In genomic region chr11:117115346-117116219, GRCm38 (mm10) we compare ENCODE assay signal across 8 mouse cellular contexts. TPM values are rescaled to one million over a fixed set of nuclear protein-coding genes. Genes with fewer than 3 reads are reported as not detected.
DNase-seq lines count a peak whose midpoint lies in the region; ATAC-seq and TF ChIP-seq lines count a peak whose summit lies in the region.

No protein-coding gene starts in this region.

- TF ChIP-seq POLR2A in spleen, adult 2 months (IDR thresholded peaks at IDR 0.05; ENCODE audit: low read depth, low read length), result no peak
- no peak for TF ChIP-seq POLR2A in brain, embryonic 14.5 days (IDR thresholded peaks at IDR 0.05; ENCODE audit: borderline replicate concordance, extremely low read depth, insufficient read depth, insufficient read length, poor library complexity, severe bottlenecking)

- TF ChIP-seq CTCF in spleen, adult 2 months (IDR thresholded peaks at IDR 0.05; ENCODE audit: extremely low read depth, insufficient read depth, insufficient read length, insufficient replicate concordance), result no peak
- no peak for TF ChIP-seq CTCF in brain, embryonic 14.5 days (IDR thresholded peaks at IDR 0.05; ENCODE audit: borderline replicate concordance, extremely low read depth, insufficient read depth, insufficient read length)
- no peak for TF ChIP-seq CTCF in liver, embryonic 14.5 days (IDR thresholded peaks at IDR 0.05; ENCODE audit: low read depth)

- H3K4me1 ChIP-seq in spleen, adult 2 months (ENCODE audit: control insufficient read depth, insufficient read depth, insufficient read length), result peaks cover 10% of the 10 kb centered on the region; the same call in 1 of the 2 replicates
- peaks cover 47% of the 10 kb centered on the region for H3K4me1 ChIP-seq in hindbrain, embryonic 14.5 days (replicated peaks; ENCODE audit: control insufficient read depth, insufficient read depth, low read length)
- H3K4me1 ChIP-seq in liver, embryonic 14.5 days (replicated peaks; ENCODE audit: control insufficient read depth in 2 of 2, insufficient read depth in 2 of 2, low read length in 1 of 2), result peaks cover 34 to 41% of the 10 kb centered on the region in 2 experiments
- peaks cover 58% of the 10 kb centered on the region for H3K4me1 ChIP-seq in neural tube, embryonic 15.5 days

- 0 out of 2 replicates have a peak, but pooled peaks have one; percentile 4 for ATAC-seq in erythroid progenitor cell, adult 5-6 weeks (replicated peaks; ENCODE audit: low FRiP score, poor library complexity, severe bottlenecking)
- peak; percentile 74 for ATAC-seq in hindbrain, embryonic 14.5 days (ENCODE audit: low FRiP score)
- peak; percentile 15 for ATAC-seq in liver, embryonic 14.5 days (ENCODE audit: insufficient read depth)
- ATAC-seq in neural tube, embryonic 15.5 days (ENCODE audit: low FRiP score), result peak; percentile 66; the same call in 1 of the 2 replicates

- H3K4me3 ChIP-seq in spleen, adult 2 months (ENCODE audit: extremely low read depth, insufficient read depth, insufficient read length), result peak overlapping the region; percentile 86
- peak overlapping the region; percentile 91 for H3K4me3 ChIP-seq in hindbrain, embryonic 14.5 days (replicated peaks; ENCODE audit: low read length)
- H3K4me3 ChIP-seq in liver, embryonic 14.5 days (ENCODE audit: insufficient read depth in 1 of 2, low read depth in 2 of 2, low read length in 2 of 2), result peak overlapping the region; percentile 77 to 81
- H3K4me3 ChIP-seq in neural tube, embryonic 15.5 days (replicated peaks), result peak overlapping the region; percentile 89

- WGBS in spleen, adult 2 months, result 4% methylated on average over 52 of the region's 54 CpGs
- WGBS in hindbrain, embryonic 14.5 days, result under 1% methylated on average over 50 of the region's 54 CpGs
- 2% methylated on average over 54 of the region's 54 CpGs for WGBS in liver, embryonic 14.5 days (ENCODE audit: insufficient replicate concordance)
- under 1% methylated on average over 50 of the region's 54 CpGs for WGBS in neural tube, embryonic 15.5 days

- peak overlapping the region; percentile 52; the same call in 1 of the 2 replicates for H3K27ac ChIP-seq in spleen, adult 2 months (ENCODE audit: insufficient read depth, low read length)
- peak overlapping the region; percentile 95 for H3K27ac ChIP-seq in hindbrain, embryonic 14.5 days
- H3K27ac ChIP-seq in liver, embryonic 14.5 days, result peak overlapping the region; percentile 59
- H3K27ac ChIP-seq in neural tube, embryonic 15.5 days (replicated peaks), result peak overlapping the region; percentile 97

- no peak for DNase-seq in spleen, adult 2 months (ENCODE audit: low read depth in 1 of 2, low spot score in 2 of 2)
- no peak for DNase-seq in spleen, postnatal 4 days (ENCODE audit: low spot score in 2 of 2)
- peak; percentile 55 for DNase-seq in brain, embryonic 14.5 days (ENCODE audit: low read depth)
- DNase-seq in hindbrain, embryonic 14.5 days (ENCODE audit: low spot score), result peak; percentile 52
- peak in 1 of 3 experiments; percentile 37 for DNase-seq in liver, embryonic 14.5 days (ENCODE audit: low read depth in 3 of 3, low spot score in 3 of 3)
- DNase-seq in B cell, adult 2 months, result no peak

- H3K9me3 ChIP-seq in hindbrain, embryonic 14.5 days (ENCODE audit: control insufficient read depth, low read length), result no peaks in the 10 kb centered on the region
- H3K9me3 ChIP-seq in liver, embryonic 14.5 days (ENCODE audit: control insufficient read depth, low read length), result no peaks in the 10 kb centered on the region
- H3K9me3 ChIP-seq in neural tube, embryonic 15.5 days (replicated peaks), result no peaks in the 10 kb centered on the region

- peak overlapping the region; percentile 89 for H3K9ac ChIP-seq in hindbrain, embryonic 14.5 days
- H3K9ac ChIP-seq in liver, embryonic 14.5 days (replicated peaks), result peak overlapping the region; percentile 84
- H3K9ac ChIP-seq in neural tube, embryonic 15.5 days (replicated peaks), result peak overlapping the region; percentile 83

- TF ChIP-seq EP300 in liver, embryonic 14.5 days (IDR thresholded peaks at IDR 0.05; ENCODE audit: low read depth), result no peak

- H3K4me2 ChIP-seq in hindbrain, embryonic 14.5 days (replicated peaks), result peak overlapping the region; percentile 75
- peak overlapping the region; percentile 76 for H3K4me2 ChIP-seq in liver, embryonic 14.5 days (ENCODE audit: low read depth)
- H3K4me2 ChIP-seq in neural tube, embryonic 15.5 days, result peak overlapping the region; percentile 61

- H3K36me3 ChIP-seq in spleen, adult 2 months (ENCODE audit: control insufficient read depth, insufficient read depth, low read length), result peaks cover 3% of the 10 kb centered on the region; the same call in 1 of the 2 replicates
- peaks cover 8% of the 10 kb centered on the region for H3K36me3 ChIP-seq in hindbrain, embryonic 14.5 days (replicated peaks; ENCODE audit: control insufficient read depth, insufficient read depth)
- peaks cover 10% of the 10 kb centered on the region for H3K36me3 ChIP-seq in liver, embryonic 14.5 days (replicated peaks; ENCODE audit: control insufficient read depth, insufficient read depth, low read depth)
- H3K36me3 ChIP-seq in neural tube, embryonic 15.5 days, result peaks cover 3% of the 10 kb centered on the region; the same call in 1 of the 2 replicates

- no peaks in the 10 kb centered on the region for H3K27me3 ChIP-seq in spleen, adult 2 months (ENCODE audit: control insufficient read depth, insufficient read depth, low read length)
- no peaks in the 10 kb centered on the region for H3K27me3 ChIP-seq in hindbrain, embryonic 14.5 days (ENCODE audit: control insufficient read depth, insufficient read depth, low read length)
- H3K27me3 ChIP-seq in liver, embryonic 14.5 days (ENCODE audit: control insufficient read depth, insufficient read depth, low read length), result no peaks in the 10 kb centered on the region
- H3K27me3 ChIP-seq in neural tube, embryonic 15.5 days (replicated peaks), result no peaks in the 10 kb centered on the region

RNA-seq across cellular contexts. Expression of gene Sec14l1, which starts 0.6 kb away (rescaled TPM):
- polyA plus RNA-seq in spleen, adult 2 months (2012; rRNA removed), result 30.1 and 32.9 TPM in 2 replicates
- 77.4 and 90.5 TPM in 2 replicates for polyA plus RNA-seq in brain, embryonic 14.5 days (2012; rRNA removed)
- 27.4 and 32.3 TPM in 2 replicates for total RNA-seq in erythroid progenitor cell, adult 5-6 weeks (2015; ENCODE audit: low replicate concordance)
- total RNA-seq in erythroid progenitor cell, adult 5-6 weeks (2017; ENCODE audit: low replicate concordance), result 41.3 and 44.3 TPM in 2 replicates
- 41.2 and 41.9 TPM in 2 replicates for polyA plus RNA-seq in hindbrain, embryonic 14.5 days (2014; fragmentation: Nextera tagmentation; extraction: Ambion mirVana)
- 12.3 and 13.0 TPM in 2 replicates for polyA plus RNA-seq in liver, embryonic 14.5 days (2012; rRNA removed)
- 10.5 and 12.8 TPM in 2 replicates for polyA plus RNA-seq in liver, embryonic 14.5 days (2014; fragmentation: Nextera tagmentation; extraction: Ambion mirVana)
- 52.0 and 52.1 TPM in 2 replicates for polyA plus RNA-seq in neural tube, embryonic 15.5 days (2015; fragmentation: Nextera tagmentation; extraction: Ambion mirVana)

Comparison
In these comparisons a context has a peak if more than half of its experiments do, and no peak if none do; other contexts are left out.
1. DNase-seq: peak in brain, embryonic 14.5 days (single experiment) and hindbrain, embryonic 14.5 days (single experiment); none in spleen, adult 2 months (0 of 2), spleen, postnatal 4 days (0 of 2) and B cell, adult 2 months (0 of 2).
2. ATAC-seq: peak in every context shown above with its lines; median percentile 74 in hindbrain, embryonic 14.5 days; 66 in neural tube, embryonic 15.5 days; 15 in liver, embryonic 14.5 days; 4 in erythroid progenitor cell, adult 5-6 weeks.
3. Peak in every context shown above with its lines, with median percentiles within 50 percentile points of each other: H3K27ac ChIP-seq, H3K4me3 ChIP-seq, H3K4me2 ChIP-seq and H3K9ac ChIP-seq.